Mouse (Mus musculus): Measurements from ENCODE around the gene Apobec1. TPM values are rescaled to one million over a fixed set of nuclear protein-coding genes. Genes with fewer than 3 reads are reported as not detected.

Gene Apobec1
- polyA plus RNA-seq, 1 experiment from 2014 or later = 3.8 TPM

Other genes with a start within 250 kb of the Apobec1 start
- 81.1 and 81.7 TPM in 2 replicates for gene Rimklb, start 103.7 kb downstream of the Apobec1 start, polyA plus RNA-seq (2015; fragmentation: Nextera tagmentation; extraction: Ambion mirVana)
- gene Mfap5, start 96.6 kb downstream of the Apobec1 start, polyA plus RNA-seq (2015; fragmentation: Nextera tagmentation; extraction: Ambion mirVana) = 1.0 and 1.2 TPM in 2 replicates
- 0.12 and 0.21 TPM in 2 replicates for gene Aicda, start 48.6 kb downstream of the Apobec1 start, polyA plus RNA-seq (2015; fragmentation: Nextera tagmentation; extraction: Ambion mirVana)
- not detected in 2 replicates for gene Gdf3, start 7.6 kb upstream of the Apobec1 start, polyA plus RNA-seq (2015; fragmentation: Nextera tagmentation; extraction: Ambion mirVana)
- gene Dppa3, start 24.0 kb upstream of the Apobec1 start, polyA plus RNA-seq (2015; fragmentation: Nextera tagmentation; extraction: Ambion mirVana) = not detected in 2 replicates
- 0.18 and 0.23 TPM in 2 replicates for gene Nanog, start 105.0 kb upstream of the Apobec1 start, polyA plus RNA-seq (2015; fragmentation: Nextera tagmentation; extraction: Ambion mirVana)
- 9.3 and 12.5 TPM in 2 replicates for gene Slc2a3, start 199.2 kb upstream of the Apobec1 start, polyA plus RNA-seq (2015; fragmentation: Nextera tagmentation; extraction: Ambion mirVana)
- gene Foxj2, start 217.5 kb upstream of the Apobec1 start, polyA plus RNA-seq (2015; fragmentation: Nextera tagmentation; extraction: Ambion mirVana) = 4.4 and 4.5 TPM in 2 replicates